Mouse (Mus musculus): ENCODE data around the gene Wfdc8. TPM values are rescaled to one million over a fixed set of nuclear protein-coding genes. Genes with fewer than 3 reads are reported as not detected.
A peak's percentile ranks its signal among the peaks of the same experiment; 100 is the strongest.
"Not testable (repeated sequence)": the region's sequence is repeated elsewhere in the genome, so short reads cannot be mapped to it uniquely, and the experiment has no call there.

Gene Wfdc8
- polyA plus RNA-seq (2016; fragmentation: Nextera tagmentation; extraction: Ambion mirVana): not detected in 2 replicates

DNA sequence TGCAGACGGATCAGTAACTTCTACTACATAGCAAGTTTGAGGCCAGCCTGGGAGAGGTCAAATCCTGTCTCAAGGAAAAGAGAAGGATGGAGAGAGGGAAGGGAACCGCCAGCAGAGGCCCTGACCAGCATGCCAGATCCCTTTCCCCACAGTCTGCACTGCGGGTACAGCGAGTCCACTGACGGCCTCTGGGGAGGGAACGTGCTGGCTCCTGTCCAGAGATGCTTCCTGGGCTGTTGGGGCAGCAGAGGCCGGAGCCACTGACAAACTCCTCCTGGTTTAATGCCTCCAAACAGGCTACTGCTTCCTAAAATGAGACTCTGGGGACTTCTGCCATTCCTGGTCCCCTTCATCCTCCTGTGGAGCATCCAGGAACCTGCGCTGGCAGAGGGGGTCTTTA is at the start of gene Wfdc8, which contains the start of gene Wfdc6b:
Gene Wfdc8 (minus strand): TSS at position 156 of the 400 bp plus-strand sequence.
Gene Wfdc6b (plus strand): TSS at position 52 of the 400 bp plus-strand sequence.
- not testable (repeated sequence) for H3K4me3 ChIP-seq; DNase-seq (ENCODE audit: low spot score); H3K9me3 ChIP-seq (replicated peaks); H3K36me3 ChIP-seq; H3K27me3 ChIP-seq (ENCODE audit: low read depth, poor library complexity, severe bottlenecking); H3K4me1 ChIP-seq; H3K27ac ChIP-seq (replicated peaks)
- 69% methylated on average over 8 of the region's 8 CpGs for WGBS

- no peaks in the 10 kb centered on the region for H3K9me3 ChIP-seq (replicated peaks)
- H3K36me3 ChIP-seq: no peaks in the 10 kb centered on the region
- 86% methylated on average over 9 of the region's 9 CpGs for WGBS
- no peak within 1 kb of the TSS for H3K4me3 ChIP-seq
- no peak within 1 kb of the TSS for H3K27ac ChIP-seq (replicated peaks)
- no peaks in the 10 kb centered on the region for H3K27me3 ChIP-seq (ENCODE audit: low read depth, poor library complexity, severe bottlenecking)
- DNase-seq (ENCODE audit: low spot score): no peak
- H3K4me1 ChIP-seq: 0 out of 2 replicates have a peak, but pooled peaks cover 7% of the 10 kb centered on the region
These were observed 43.1 kb upstream of the Wfdc8 start, which contains the start of gene Wfdc9 for GRCm38 (mm10) chr2:164656483-164656882. Gene Wfdc9, minus strand, starts transcription at chr2:164656583.

DNA sequence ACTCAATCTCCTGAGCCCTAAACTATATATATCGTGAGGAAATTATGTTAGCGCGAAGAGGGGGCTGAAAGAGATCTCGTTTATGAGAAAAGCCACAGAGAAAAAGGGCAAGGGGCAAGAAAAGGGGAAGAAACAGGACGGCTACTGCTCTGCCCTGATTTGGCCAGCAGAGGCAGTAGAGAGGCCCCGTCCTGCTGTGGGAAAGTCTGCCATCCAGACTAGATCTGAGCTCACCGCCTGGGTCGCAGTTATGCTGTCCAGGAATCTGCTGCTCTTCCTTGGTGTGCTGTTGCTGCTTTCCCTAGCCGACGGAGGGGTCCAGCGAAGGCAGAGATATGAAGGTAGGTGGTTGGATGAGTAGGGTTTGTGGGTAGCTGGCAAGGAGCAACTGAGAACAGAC is 42.4 kb upstream of the Wfdc8 start, which contains the start of gene Wfdc10:
Gene Wfdc10 (plus strand): TSS at position 189 of the 400 bp plus-strand sequence.
- Histone ChIP-seq H3K36me3 (no peaks in the 10 kb centered on the region), H3K4me1 (0 out of 2 replicates have a peak, but pooled peaks cover 7% of the 10 kb centered on the region), H3K4me3 (no peak within 1 kb of the TSS), H3K9me3 (replicated peaks) (no peaks in the 10 kb centered on the region), H3K27ac (replicated peaks) (no peak within 1 kb of the TSS), H3K27me3 (ENCODE audit: low read depth, poor library complexity, severe bottlenecking) (no peaks in the 10 kb centered on the region)
- peak; percentile 65 for DNase-seq (ENCODE audit: low spot score)
- 22% methylated on average over 11 of the region's 11 CpGs for WGBS

DNA sequence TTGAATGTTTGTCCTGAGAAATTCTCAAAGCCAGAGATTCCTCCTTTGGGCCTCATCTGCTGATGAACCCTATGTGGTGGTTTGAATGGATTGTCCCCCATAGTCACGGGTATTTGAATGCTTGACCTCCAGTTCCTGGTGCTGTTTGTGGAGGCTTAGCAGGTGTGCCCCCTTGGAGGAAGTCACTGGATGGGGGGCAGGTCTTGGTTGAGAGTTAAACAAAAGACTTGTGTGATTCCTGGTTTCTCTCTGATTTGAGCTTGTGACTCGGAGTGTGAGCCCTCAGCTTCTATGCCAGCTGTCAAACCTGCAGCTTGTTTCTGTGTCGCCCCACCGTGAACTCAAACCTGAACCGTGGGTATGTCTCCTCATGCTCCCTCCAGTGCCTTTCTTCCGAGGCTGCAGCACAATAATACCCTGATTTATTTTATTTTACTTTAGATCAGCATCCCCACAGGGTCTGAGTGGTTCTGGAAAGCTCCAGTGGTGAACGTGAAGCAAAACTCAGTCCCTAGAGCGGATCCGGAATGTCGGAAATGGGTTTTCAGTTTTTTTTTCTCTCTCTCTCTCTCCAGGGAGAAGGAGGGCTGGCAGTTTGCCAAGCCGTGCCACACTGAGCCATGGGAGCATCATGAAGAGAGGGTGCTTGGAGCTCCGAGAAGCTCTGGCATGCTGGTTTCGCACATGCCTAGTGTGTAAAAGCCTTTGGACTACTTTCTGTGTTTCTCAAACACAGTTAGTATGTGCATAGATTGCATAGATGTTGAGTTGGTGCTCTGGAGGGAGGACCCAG is 28.7 kb upstream of the Wfdc8 start:
- DNase-seq (ENCODE audit: low spot score): no peak
- no peaks in the 10 kb centered on the region for H3K27me3 ChIP-seq (ENCODE audit: low read depth, poor library complexity, severe bottlenecking)
- no peak overlapping the region for H3K4me3 ChIP-seq
- no peak overlapping the region for H3K27ac ChIP-seq (replicated peaks)
- WGBS: 88% methylated on average over 13 of the region's 13 CpGs
- H3K9me3 ChIP-seq (replicated peaks): no peaks in the 10 kb centered on the region
- no peaks in the 10 kb centered on the region for H3K36me3 ChIP-seq
- H3K4me1 ChIP-seq: no peaks in the 10 kb centered on the region

DNA sequence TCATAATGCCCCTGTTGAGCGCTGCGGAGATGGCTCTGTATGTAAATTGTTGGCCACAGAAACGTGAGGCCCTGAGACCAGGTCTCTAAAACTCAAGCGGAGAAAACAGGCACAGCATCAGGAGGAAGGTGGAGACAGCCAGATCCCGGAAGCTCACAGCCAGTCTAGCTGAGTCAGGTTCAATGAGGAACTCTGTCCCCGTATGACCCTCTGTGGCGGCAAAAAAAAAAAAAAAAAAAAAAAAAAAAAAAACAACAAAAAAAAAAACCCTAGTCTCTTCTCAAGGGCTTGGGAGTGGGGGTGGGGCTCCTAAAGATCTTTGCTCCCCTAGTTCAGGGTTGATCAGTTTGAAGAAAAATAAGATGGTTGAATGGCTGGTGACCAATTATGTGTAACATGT is 27.7 kb upstream of the Wfdc8 start:
- H3K36me3 ChIP-seq: no peaks in the 10 kb centered on the region
- no peaks in the 10 kb centered on the region for H3K9me3 ChIP-seq (replicated peaks)
- no peaks in the 10 kb centered on the region for H3K4me1 ChIP-seq
- 63% methylated on average over 7 of the region's 7 CpGs for WGBS
- H3K4me3 ChIP-seq: no peak overlapping the region
- no peak overlapping the region for H3K27ac ChIP-seq (replicated peaks)
- no peaks in the 10 kb centered on the region for H3K27me3 ChIP-seq (ENCODE audit: low read depth, poor library complexity, severe bottlenecking)
- DNase-seq (ENCODE audit: low spot score): no peak

DNA sequence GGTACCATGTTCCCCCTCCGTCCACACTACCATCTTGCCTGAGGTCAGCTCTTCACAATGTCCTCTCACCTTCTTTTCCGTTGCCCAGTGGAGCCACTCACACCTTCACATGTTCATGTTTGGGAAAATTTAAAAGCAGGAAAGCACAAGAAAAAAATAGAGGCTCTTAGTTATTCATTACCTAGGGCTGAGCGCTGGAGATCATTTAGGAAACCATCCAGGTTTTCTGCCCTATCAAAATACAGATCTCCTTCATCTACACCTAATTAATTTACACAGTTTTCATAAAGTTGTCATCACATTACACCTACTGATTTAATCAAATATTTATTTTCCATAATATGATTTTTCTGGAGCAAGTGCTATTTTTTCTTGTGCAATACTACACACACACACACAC is 25.3 kb upstream of the Wfdc8 start, which contains the start of gene Wfdc16:
Gene Wfdc16 (minus strand): TSS at position 101 of the 400 bp plus-strand sequence.
- H3K4me3 ChIP-seq: no peak within 1 kb of the TSS
- no peak for DNase-seq (ENCODE audit: low spot score)
- H3K9me3 ChIP-seq (replicated peaks): no peaks in the 10 kb centered on the region
- WGBS: 91% methylated on average over 3 of the region's 3 CpGs
- no peaks in the 10 kb centered on the region for H3K4me1 ChIP-seq
- no peaks in the 10 kb centered on the region for H3K36me3 ChIP-seq
- no peaks in the 10 kb centered on the region for H3K27me3 ChIP-seq (ENCODE audit: low read depth, poor library complexity, severe bottlenecking)
- H3K27ac ChIP-seq (replicated peaks): no peak within 1 kb of the TSS

GRCm38 (mm10) chr2:164635266-164635665 is 21.8 kb upstream of the Wfdc8 start:
- WGBS: 76% methylated on average over 9 of the region's 9 CpGs
- no peaks in the 10 kb centered on the region for H3K36me3 ChIP-seq
- no peak overlapping the region for H3K27ac ChIP-seq (replicated peaks)
- H3K9me3 ChIP-seq (replicated peaks): no peaks in the 10 kb centered on the region
- H3K27me3 ChIP-seq (ENCODE audit: low read depth, poor library complexity, severe bottlenecking): no peaks in the 10 kb centered on the region
- DNase-seq (ENCODE audit: low spot score): no peak
- H3K4me1 ChIP-seq: no peaks in the 10 kb centered on the region
- H3K4me3 ChIP-seq: no peak overlapping the region

GRCm38 (mm10) chr2:164621775-164622174 is 8.3 kb upstream of the Wfdc8 start:
- H3K36me3 ChIP-seq: no peaks in the 10 kb centered on the region
- H3K4me1 ChIP-seq: peaks cover 6% of the 10 kb centered on the region; the same call in 1 of the 2 replicates
- DNase-seq (ENCODE audit: low spot score): no peak
- 88% methylated on average over 4 of the region's 4 CpGs for WGBS
- H3K27ac ChIP-seq (replicated peaks): no peak overlapping the region
- H3K4me3 ChIP-seq: no peak overlapping the region
- no peaks in the 10 kb centered on the region for H3K27me3 ChIP-seq (ENCODE audit: low read depth, poor library complexity, severe bottlenecking)
- H3K9me3 ChIP-seq (replicated peaks): no peaks in the 10 kb centered on the region

DNA sequence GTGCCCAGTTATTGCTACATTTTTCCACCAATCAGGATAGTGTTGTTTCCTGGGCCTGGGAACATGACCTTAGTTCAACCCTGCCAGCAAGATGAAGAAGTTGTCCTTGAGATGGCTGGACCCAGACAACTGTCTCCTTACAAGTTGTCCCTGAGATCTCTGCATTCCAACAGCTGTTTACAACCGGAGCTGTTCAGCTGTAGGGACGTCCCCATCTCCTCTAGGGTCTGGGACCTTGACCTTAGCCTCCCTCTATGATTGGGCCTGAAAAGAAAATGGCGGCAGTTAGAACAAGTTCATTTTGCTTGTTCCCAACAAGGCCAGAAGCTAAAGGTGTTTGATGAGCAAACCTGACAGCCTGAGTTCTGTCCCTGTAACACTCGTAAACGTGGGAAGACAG is 5.6 kb upstream of the Wfdc8 start:
- Histone ChIP-seq H3K4me1 (peaks cover 6% of the 10 kb centered on the region; the same call in 1 of the 2 replicates), H3K27ac (replicated peaks) (no peak overlapping the region), H3K9me3 (replicated peaks) (no peaks in the 10 kb centered on the region)

DNA sequence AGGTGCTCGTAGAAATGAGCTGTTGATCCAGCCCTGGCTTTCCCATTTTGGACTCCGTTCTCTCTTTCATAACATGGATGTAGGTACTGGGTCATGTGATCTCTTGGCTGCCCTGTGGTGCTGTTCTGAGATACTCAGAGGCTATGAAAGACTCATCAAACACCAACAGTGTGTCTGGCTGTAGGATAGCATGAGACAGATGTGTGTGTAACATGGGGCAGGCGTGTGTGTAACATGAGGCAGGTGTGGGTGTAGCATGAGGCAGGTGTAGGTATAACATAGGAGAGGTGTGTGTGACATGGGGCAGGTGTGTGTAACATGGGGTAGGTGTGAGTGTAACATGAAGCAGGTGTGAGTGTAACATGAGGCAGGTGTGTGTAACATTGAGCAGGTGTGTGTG is 2.0 kb upstream of the Wfdc8 start:
- no peak overlapping the region for H3K27ac ChIP-seq (replicated peaks)
- no peaks in the 10 kb centered on the region for H3K9me3 ChIP-seq (replicated peaks)
- DNase-seq (ENCODE audit: low spot score): no peak
- H3K27me3 ChIP-seq (ENCODE audit: low read depth, poor library complexity, severe bottlenecking): no peaks in the 10 kb centered on the region
- peaks cover 6% of the 10 kb centered on the region; the same call in 1 of the 2 replicates for H3K4me1 ChIP-seq
- no peaks in the 10 kb centered on the region for H3K36me3 ChIP-seq
- H3K4me3 ChIP-seq: no peak overlapping the region
- 92% methylated on average over 3 of the region's 3 CpGs for WGBS

More for the DNA sequence above, 5.6 kb upstream of the Wfdc8 start:
- Histone ChIP-seq H3K4me3 (no peak overlapping the region), H3K36me3 (no peaks in the 10 kb centered on the region), H3K27me3 (ENCODE audit: low read depth, poor library complexity, severe bottlenecking) (no peaks in the 10 kb centered on the region)
- no peak for DNase-seq (ENCODE audit: low spot score)
- WGBS: 83% methylated on average over 5 of the region's 5 CpGs

- WGBS: 88% methylated on average over 6 of the region's 6 CpGs
These were observed 4.6 kb downstream of the Wfdc8 start for GRCm38 (mm10) chr2:164608781-164609180.

DNA sequence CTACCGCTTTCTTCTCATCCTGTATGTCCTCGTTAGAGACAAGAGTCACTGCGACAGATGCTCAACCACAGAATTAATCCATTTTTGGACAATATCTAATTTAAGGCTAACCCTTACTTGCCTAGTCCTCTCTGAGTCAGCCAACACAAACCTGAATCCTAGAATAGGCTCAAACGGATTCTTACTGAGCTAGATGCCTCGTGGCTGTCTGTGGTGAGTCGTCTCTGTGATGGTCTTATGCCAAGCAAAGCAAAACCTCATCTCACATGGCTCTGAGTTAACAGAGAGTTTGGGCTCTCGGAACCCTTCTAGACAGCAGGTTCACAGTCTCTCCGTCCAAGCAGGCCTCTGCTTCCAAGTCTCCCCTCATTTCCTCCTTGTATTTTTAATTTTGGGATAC is 9.0 kb downstream of the Wfdc8 start:
- H3K27ac ChIP-seq (replicated peaks): no peak overlapping the region
- 94% methylated on average over 8 of the region's 8 CpGs for WGBS
- H3K36me3 ChIP-seq: no peaks in the 10 kb centered on the region
- H3K27me3 ChIP-seq (ENCODE audit: low read depth, poor library complexity, severe bottlenecking): no peaks in the 10 kb centered on the region
- DNase-seq (ENCODE audit: low spot score): no peak
- H3K9me3 ChIP-seq (replicated peaks): peaks cover 9% of the 10 kb centered on the region; the same call in 1 of the 2 replicates
- H3K4me3 ChIP-seq: no peak overlapping the region
- no peaks in the 10 kb centered on the region for H3K4me1 ChIP-seq

More at GRCm38 (mm10) chr2:164608781-164609180, 4.6 kb downstream of the Wfdc8 start:
- H3K9me3 ChIP-seq (replicated peaks): no peaks in the 10 kb centered on the region; the same call in 1 of the 2 replicates
- H3K27ac ChIP-seq (replicated peaks): no peak overlapping the region
- H3K4me3 ChIP-seq: no peak overlapping the region
- H3K4me1 ChIP-seq: no peaks in the 10 kb centered on the region
- no peaks in the 10 kb centered on the region for H3K36me3 ChIP-seq
- no peak for DNase-seq (ENCODE audit: low spot score)
- no peaks in the 10 kb centered on the region for H3K27me3 ChIP-seq (ENCODE audit: low read depth, poor library complexity, severe bottlenecking)

DNA sequence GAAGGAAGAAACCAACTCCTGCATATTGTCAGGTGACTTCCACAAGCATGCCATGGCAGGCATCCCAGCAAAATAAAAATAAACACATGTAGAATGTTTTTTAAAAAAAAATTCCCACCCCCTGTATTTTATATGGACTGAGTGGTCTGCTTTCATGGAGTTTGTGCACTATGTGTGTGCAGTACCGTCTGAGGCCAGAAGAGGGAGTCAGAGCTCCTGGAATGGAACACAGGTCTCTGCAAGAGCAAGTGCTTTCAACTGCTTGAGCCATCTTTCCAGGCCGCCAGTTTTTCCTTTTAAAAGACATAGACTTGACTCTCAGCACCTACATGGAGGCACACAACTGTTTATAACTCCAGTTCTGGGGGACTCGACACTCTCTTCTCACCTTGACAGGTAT is 9.9 kb downstream of the Wfdc8 start:
- no peaks in the 10 kb centered on the region for H3K27me3 ChIP-seq (ENCODE audit: low read depth, poor library complexity, severe bottlenecking)
- no peak for DNase-seq (ENCODE audit: low spot score)
- H3K9me3 ChIP-seq (replicated peaks): peaks cover 9% of the 10 kb centered on the region; the same call in 1 of the 2 replicates

More for the DNA sequence above, 9.9 kb downstream of the Wfdc8 start:
- Histone ChIP-seq H3K4me3 (no peak overlapping the region), H3K4me1 (no peaks in the 10 kb centered on the region), H3K36me3 (no peaks in the 10 kb centered on the region), H3K27ac (replicated peaks) (no peak overlapping the region)
- 89% methylated on average over 3 of the region's 3 CpGs for WGBS
